Mouse (Mus musculus) adrenal gland, adult 18-20 months (tissue): ENCODE results near the gene Ucn. TPM values are rescaled to one million over a fixed set of nuclear protein-coding genes. Genes with fewer than 3 reads are reported as not detected.

Source experiments
- DNase-seq, 2 experiments: peaks; one replicate each; pipeline ENCODE4 v3.0.0; 2021 to 2022; ENCODE audit warnings: low spot score in 2 of 2
- total RNA-seq, 2 experiments: library from RNA; stranded (reverse); gene quantifications; 1 replicate in 1 of 2; 2 replicates in 1 of 2; pipeline ENCODE4 v1.2.3; 2021

The Ucn gene
- total RNA-seq, 2 experiments from 2014 or later, result not detected

GRCm38 (mm10) chr5:31110781-31111180 is 27.8 kb downstream of the Ucn start:
- DNase-seq, result no peak

- no peak for DNase-seq
These were observed 30.6 kb downstream of the Ucn start, which contains the start of gene Slc30a3 for GRCm38 (mm10) chr5:31108000-31108490. TSS of gene Slc30a3 (minus strand) at chr5:31108237.

GRCm38 (mm10) chr5:31105814-31106335 is 32.8 kb downstream of the Ucn start, which contains the start of gene Dnajc5g:
TSS of gene Dnajc5g (plus strand) at chr5:31106285.
- DNase-seq, result no peak

GRCm38 (mm10) chr5:31095711-31096480 is 42.7 kb downstream of the Ucn start:
- DNase-seq, result no peak

- DNase-seq, result peak; percentile 42 to 47
These were observed 43.6 kb downstream of the Ucn start for GRCm38 (mm10) chr5:31094799-31095691.

GRCm38 (mm10) chr5:31094100-31094798 is 44.4 kb downstream of the Ucn start:
- no peak for DNase-seq

GRCm38 (mm10) chr5:31093151-31094041 is 45.2 kb downstream of the Ucn start:
- peak; percentile 38 to 43 for DNase-seq

- no peak for DNase-seq
These were observed 46.2 kb downstream of the Ucn start for GRCm38 (mm10) chr5:31092231-31092975.

Other genes starting within 250 kb of the Ucn start
- 100 to 1,000 TPM; 219 to 254 TPM for gene Ost4, start 231.0 kb downstream of the Ucn start, total RNA-seq
- gene Emilin1, start 225.4 kb downstream of the Ucn start, total RNA-seq, result 10 to 100 TPM; 36.3 to 38.9 TPM
- gene Khk, start 217.4 kb downstream of the Ucn start, total RNA-seq, result 10 to 100 TPM; 58.3 to 59.0 TPM
- gene Cgref1, start 193.2 kb downstream of the Ucn start, total RNA-seq, result 1 to 10 TPM; 1.0 to 1.9 TPM
- gene Preb, start 178.5 kb downstream of the Ucn start, total RNA-seq, result 100 to 1,000 TPM; 146 to 149 TPM
- 1 to 10 TPM; 1.3 to 2.4 TPM for gene Tcf23, start 170.2 kb downstream of the Ucn start, total RNA-seq
- 100 to 1,000 TPM; 104 to 109 TPM for gene Atraid, start 90.5 kb downstream of the Ucn start, total RNA-seq
- gene Slc5a6, start 89.9 kb downstream of the Ucn start, total RNA-seq, result 10 to 100 TPM; 31.6 to 33.1 TPM
- gene Cad, start 84.0 kb downstream of the Ucn start, total RNA-seq, result 10 to 100 TPM; 17.5 to 25.4 TPM
- not detected for gene Dnajc5g, start 32.5 kb downstream of the Ucn start, total RNA-seq
- not detected for gene Slc30a3, start 30.6 kb downstream of the Ucn start, total RNA-seq
- under 1 TPM in 1 of 2 experiments, not detected in 1; 0.35 TPM for gene Trim54, start 22.1 kb downstream of the Ucn start, total RNA-seq
- 10 to 100 TPM; 59.1 to 61.5 TPM for gene Mpv17, start 15.4 kb upstream of the Ucn start, total RNA-seq
- 1 to 10 TPM; 1.9 to 2.2 TPM for gene Gm29609, start 41.1 kb upstream of the Ucn start, total RNA-seq
- 10 to 100 TPM; 43.8 to 55.2 TPM for gene Gtf3c2, start 41.3 kb upstream of the Ucn start, total RNA-seq
- gene Snx17, start 54.4 kb upstream of the Ucn start, total RNA-seq, result 100 to 1,000 TPM; 103 to 108 TPM
- gene Eif2b4, start 54.6 kb upstream of the Ucn start, total RNA-seq, result 10 to 100 TPM; 54.9 to 69.8 TPM
- 10 to 100 TPM; 25.9 to 29.2 TPM for gene Zfp513, start 63.5 kb upstream of the Ucn start, total RNA-seq
- gene Ppm1g, start 81.9 kb upstream of the Ucn start, total RNA-seq, result 100 to 1,000 TPM; 110 to 129 TPM
- gene Nrbp1, start 102.0 kb upstream of the Ucn start, total RNA-seq, result 10 to 100 TPM; 66.7 to 89.4 TPM
- gene Gm9970, start 102.4 kb upstream of the Ucn start, total RNA-seq, result under 1 TPM in 1 of 2 experiments, not detected in 1; 0.60 TPM
- 1 to 10 TPM; 4.9 to 6.5 TPM for gene Krtcap3, start 112.9 kb upstream of the Ucn start, total RNA-seq
- gene Ift172, start 152.3 kb upstream of the Ucn start, total RNA-seq, result 10 to 100 TPM; 34.9 to 37.9 TPM
- 10 to 100 TPM in 1 of 2 experiments, 1 to 10 TPM in 1; 9.5 to 10.3 TPM for gene Fndc4, start 157.3 kb upstream of the Ucn start, total RNA-seq
- gene Gckr, start 158.6 kb upstream of the Ucn start, total RNA-seq, result under 1 TPM; 0.22 to 0.36 TPM